Mouse (Mus musculus): Measurements from ENCODE around the gene Unc119b.
"Not testable (repeated sequence)": the region's sequence is repeated elsewhere in the genome, so short reads cannot be mapped to it uniquely, and the experiment has no call there.

Gene Unc119b

DNA sequence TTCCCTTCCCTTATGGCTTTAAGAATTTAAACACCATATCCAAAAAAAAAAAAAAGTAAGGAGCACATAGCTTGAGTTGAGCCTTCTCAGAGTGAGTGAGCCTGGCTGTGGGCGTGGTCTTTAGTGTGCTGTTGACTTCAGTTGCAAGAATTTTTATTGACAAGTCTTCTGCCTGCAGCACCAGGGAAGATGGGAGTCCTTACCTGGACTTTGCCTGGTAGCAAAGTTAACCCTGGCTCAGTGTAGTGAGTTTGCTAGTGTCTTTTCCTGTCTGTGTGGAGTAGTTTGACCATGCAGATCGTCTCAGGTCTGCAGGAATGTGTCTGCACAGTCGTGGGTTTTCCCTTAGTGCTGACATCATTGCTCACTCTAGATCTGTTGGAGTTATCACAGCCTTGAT lies 43.8 kb downstream of the Unc119b start:
- no peak for DNase-seq (ENCODE audit: low read depth, low spot score)

- DNase-seq (ENCODE audit: low read depth, low spot score), result no peak
Measured at GRCm38 (mm10) chr5:115089592-115090268, 45.0 kb downstream of the Unc119b start.

DNA sequence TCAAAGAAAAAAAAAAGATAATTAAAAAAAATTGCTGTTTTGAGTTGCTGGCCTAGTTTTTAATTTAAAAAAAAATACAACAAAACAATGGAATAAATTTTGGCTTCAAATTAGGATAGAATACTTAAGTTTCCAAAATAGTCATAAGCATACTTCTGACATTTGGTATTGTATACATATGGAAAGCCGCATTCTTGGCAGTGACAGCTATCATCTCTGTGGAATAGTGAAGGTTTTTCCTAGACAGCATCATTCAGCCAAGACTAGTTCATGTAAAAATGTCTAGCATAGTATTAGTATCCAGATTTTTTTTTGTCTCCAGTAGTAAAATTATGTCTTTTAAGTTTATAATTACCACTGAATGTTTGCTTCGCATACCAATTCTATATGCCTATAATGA lies 49.1 kb downstream of the Unc119b start:
- DNase-seq (ENCODE audit: low read depth, low spot score), result no peak

DNA sequence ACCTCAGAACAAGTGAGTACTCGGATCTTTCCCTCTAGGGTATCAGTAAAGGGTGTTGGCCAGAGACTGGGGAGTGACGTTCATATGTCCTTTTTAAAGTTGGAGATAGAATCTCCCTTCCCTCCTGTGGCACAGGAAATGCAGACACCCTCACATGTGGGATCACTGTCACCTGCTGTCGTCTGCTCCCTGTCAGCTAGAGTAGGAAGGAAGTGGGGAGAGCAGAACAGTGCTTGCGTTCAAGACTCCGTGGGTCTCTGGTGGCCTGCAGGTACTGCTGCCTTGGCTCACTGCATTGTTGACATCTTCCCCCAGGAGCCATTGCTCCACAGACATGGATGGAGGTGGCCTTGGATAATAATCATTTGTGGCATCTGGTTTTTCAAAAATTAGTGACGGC lies 51.3 kb downstream of the Unc119b start:
- no peak for DNase-seq (ENCODE audit: low read depth, low spot score)

DNA sequence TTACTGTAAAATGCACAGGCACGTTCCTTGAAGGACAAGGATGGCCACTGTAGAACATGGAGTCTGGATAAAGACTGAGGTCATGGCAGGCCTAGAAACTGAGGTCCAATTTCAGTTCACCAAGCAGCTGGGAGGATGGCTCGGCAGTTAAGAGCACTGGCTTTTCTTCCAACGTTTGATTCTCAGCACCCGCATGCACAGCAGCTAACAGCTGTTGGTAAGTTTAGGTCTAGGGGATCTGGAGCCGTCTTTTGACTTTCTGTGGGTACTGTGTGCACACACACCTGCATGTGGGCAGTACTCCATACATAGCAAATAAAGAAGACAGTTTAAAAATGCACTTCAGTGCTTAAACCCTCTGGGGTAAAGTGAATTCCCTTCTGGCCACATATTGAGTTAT lies 53.1 kb downstream of the Unc119b start:
- no peak for DNase-seq (ENCODE audit: low read depth, low spot score)

- peak; percentile 40 for DNase-seq (ENCODE audit: low read depth, low spot score)
Measured at GRCm38 (mm10) chr5:115076144-115076901, 58.5 kb downstream of the Unc119b start.

DNA sequence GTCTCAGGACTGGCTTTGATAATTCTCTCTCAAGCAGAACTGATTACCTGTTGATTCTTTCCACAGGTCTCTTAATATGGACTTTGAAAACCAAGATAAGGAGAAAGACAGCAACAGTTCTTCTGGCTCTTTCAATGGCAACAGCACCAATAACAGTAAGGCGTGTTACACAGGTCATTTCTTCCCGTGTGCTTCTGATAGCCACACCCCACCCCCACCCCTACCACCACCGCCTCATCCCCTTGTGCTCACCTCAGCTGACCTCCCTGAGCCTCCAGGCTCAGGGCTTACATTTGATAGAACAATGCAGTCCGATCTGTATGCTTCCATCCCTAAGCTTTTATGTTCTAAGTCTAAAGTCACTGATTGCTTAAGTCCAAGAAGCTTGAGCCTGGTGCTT lies 60.0 kb downstream of the Unc119b start:
- no peak for DNase-seq (ENCODE audit: low read depth, low spot score)

- DNase-seq (ENCODE audit: low read depth, low spot score), result not testable (repeated sequence)
Measured at GRCm38 (mm10) chr5:115073306-115073705, 61.5 kb downstream of the Unc119b start.
